Mouse (Mus musculus): ENCODE data around the gene Xpot.

DNA sequence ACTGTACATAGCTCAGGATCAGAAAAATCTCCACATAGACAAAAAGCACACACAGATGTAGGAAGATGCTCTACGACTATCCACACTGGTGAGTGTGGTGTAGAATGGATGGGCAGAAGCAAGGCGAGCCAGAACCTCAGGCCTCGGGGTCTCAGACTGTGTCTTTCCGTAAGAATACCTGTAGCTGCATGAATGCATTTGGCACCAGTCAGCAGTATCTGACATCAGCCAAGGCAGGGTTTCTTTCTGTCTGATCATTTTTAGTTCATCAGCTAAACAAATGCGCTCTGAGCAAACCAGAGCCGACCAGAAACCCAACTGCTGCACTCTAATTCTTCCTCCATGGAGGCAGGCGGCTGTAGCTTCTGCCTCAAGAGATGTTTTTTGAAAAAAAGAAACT lies 57.6 kb downstream of the Xpot start:
- no peak for TF ChIP-seq CTCF (IDR thresholded peaks at IDR 0.05; ENCODE audit: insufficient read depth, low read depth, low read length)
- no peak for TF ChIP-seq POLR2A (IDR thresholded peaks at IDR 0.05; ENCODE audit: insufficient read depth, low read depth, low read length)
